Mouse (Mus musculus): ENCODE measurements around the gene Nisch.

The Nisch gene

GRCm38 (mm10) chr14:31216846-31217245 lies at the start of gene Nisch:
Gene Nisch, minus strand, starts transcription at chr14:31216946.
- no peak for DNase-seq

GRCm38 (mm10) chr14:31260932-31261331 lies 44.2 kb upstream of the Nisch start:
- DNase-seq, result no peak

DNA sequence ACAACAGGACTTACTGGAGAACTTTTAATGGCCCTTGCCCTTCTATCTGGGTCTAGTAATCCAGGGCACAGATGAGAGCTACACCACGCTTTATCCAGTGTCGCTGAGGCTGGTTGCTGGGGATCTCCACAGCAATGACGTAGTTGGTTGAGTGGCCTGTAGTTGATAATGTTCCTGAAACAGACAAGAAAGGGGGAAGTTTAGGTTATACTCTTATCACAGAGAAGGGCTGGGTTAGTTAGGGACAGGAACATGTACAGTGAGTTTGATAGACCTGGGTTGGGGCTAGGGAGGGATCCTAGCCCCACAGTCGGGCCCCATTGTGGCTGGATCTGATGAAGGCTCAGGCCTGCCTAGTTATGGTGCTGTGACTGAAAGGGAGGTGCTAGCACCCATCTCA lies 43.6 kb upstream of the Nisch start:
- no peak for DNase-seq

DNA sequence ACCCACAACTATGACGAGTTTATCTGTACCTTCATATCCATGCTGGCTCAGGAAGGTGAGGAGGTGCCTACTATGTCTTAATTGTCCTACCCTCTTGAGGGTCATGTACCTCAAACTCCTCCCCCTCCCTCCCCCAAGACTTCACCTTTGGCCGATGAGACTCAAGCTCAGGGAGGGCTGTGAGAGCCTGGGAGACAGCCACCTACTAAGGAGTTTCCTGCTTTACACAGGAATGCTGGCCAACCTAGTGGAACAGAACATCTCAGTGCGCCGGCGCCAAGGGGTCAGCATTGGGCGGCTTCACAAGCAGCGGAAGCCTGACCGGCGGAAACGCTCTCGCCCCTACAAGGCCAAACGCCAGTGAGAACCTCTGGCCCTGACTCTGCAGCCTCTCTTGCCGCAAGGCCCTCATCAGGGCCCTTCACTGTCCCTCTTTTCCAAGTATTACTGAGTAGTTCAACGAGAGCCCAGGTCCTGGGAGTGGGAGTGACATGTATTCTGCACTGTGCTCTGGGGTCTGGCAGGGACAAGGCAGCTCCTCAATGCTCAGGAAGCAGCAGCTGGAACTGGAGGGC lies 41.8 kb upstream of the Nisch start:
- DNase-seq, result no peak

- DNase-seq, result no peak
Measured at GRCm38 (mm10) chr14:31252091-31252490, 35.3 kb upstream of the Nisch start.

GRCm38 (mm10) chr14:31251626-31252025 lies 34.9 kb upstream of the Nisch start:
- no peak for DNase-seq

DNA sequence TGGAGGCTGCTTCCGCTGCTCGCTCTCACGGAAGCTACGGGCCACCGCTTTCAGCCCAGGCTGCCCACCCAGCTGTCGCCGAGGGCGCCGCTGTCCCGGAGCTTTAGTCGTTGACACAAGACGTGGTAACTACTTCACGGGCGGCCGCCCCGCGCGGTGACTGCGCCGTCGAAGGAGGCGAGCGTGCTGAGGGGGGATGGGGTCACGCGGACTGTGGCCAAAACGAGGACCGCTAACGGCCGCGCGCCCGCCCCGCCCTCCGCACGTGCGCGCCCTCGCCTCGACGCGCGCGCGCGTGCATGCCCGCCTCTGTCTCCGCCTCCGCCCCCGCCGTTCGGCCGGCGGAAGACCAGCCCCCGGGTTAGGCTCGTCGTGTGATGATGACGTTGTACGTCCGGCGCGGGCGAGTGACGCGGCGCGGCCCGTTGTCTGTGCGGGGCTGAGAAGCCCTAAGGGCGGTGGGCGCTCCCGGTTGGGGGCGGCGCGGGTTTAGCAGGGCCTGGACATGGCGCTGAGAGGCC lies 34.4 kb upstream of the Nisch start, which contains the start of the genes Phf7 and Bap1:
Phf7 (minus strand) TSS at position 234 of the 521 bp plus-strand sequence.
Bap1 (plus strand) TSS at position 367 of the 521 bp plus-strand sequence.
- peak; percentile 97 for DNase-seq

DNA sequence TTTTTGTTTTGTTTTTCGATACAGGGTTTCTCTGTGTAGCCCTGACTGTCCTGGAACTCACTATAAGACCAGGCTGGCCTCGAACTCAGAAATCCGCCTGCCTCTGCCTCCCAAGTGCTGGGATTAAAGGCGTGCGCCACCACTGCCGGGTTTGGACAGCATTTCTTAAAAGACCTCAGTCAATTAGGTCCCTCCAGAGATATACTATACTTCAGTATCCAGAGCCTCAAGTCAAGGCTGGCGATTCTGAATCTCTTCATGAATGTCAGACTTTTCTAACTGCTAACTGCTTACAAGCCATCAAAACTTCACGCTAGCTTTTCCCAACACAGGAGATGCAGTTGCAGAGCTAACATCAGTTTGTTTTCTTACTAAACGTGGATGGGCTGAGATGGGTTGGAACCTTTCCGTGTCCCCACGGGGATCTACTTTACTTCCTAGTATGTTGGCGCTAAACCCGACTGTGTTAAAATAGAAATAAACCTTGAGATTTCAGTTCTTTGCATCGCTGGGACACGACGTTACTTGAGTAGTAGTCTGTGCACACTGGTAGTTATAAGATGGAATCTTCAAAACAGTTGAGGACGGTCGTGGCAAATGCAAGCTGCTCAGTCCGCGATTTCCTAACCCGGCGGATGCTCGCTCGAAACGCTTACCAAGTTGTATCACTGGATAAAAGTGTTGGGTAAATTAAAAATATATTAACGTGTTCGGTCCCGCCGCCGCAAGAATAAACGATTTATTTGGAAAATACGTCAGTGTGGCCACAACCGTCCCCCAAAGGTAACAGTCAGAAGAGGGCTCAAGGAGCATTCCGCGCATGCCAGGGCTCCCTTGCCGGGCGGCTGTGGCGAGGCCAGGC lies 33.7 kb upstream of the Nisch start:
- DNase-seq, result no peak

DNA sequence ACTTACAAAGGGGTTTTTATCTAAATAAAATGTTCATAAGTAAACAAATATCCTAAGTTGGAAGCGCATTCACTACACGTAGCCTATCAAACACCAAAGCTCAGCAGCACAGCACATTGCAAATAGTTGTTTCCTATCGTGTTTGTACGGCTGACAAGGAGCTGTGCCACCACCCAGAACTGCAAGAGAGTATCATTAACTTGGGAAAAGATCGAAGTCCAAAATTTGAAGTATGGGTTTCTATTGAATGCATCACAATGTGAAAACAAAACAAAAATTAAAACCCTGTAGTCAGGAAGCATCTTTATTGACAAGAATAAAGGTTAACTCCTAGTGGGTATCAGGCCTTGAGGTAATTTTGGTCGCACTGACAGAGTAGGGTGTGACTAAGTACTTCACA lies 31.6 kb upstream of the Nisch start:
- DNase-seq, result no peak

DNA sequence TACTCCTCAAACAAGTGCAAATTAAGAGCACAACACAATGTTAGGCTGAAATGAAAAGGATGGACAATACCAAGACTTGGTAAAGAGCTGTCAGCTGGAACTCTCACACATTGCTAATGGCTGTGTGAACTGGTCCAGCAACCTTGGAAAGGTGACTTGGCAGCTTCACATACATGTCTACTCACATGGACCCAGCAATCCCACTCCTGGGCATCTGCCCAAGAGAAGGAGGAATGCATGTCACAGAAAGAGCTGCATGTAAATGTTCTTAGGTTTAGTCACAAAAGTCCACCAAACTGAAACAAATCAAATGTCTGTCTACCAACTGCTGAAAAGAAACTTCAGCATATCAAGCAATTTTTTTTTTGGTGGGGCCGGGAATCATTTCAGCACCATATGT lies 29.2 kb upstream of the Nisch start:
- DNase-seq, result no peak

GRCm38 (mm10) chr14:31244777-31245176 lies 28.0 kb upstream of the Nisch start:
- no peak for DNase-seq

GRCm38 (mm10) chr14:31240528-31240927 lies 23.8 kb upstream of the Nisch start:
- no peak for DNase-seq

DNA sequence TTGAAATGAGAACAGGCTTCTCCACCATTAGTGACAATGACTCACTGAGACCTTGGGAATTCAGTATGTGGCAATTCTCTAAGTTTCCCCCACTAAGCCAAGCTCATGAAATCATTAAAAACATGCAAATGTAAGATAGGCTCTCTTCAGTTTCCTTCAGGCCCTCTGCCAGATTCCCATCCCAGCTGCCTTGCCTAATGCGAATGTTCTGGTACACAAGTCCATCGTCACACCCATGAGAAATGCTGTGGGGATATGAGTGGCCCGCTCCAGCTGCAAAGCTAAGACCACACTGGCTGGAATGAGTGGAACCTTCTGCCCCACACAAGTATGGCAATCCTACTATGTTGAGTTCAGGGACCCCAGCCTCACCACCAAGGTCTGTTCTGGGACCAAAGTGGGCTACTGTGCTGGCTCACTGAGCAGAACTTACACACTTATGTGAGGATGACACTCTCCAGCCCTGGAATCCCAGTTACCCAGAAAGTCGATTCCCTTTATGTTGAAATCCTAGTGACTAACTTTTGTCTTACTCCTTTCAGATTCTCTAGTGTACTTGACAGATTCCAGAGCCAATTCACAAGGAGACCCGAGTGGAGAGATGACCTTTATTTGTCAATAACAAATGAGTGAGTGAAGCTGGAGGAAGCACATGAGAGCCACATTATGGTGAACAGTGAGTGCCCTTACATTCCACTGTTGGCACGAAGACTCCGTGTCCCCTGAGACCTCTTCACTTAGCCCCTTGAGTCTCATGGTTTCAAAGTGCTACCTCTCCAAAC lies 20.5 kb upstream of the Nisch start:
- DNase-seq, result peak; percentile 67

- DNase-seq, result peak; percentile 92
Measured at GRCm38 (mm10) chr14:31233996-31234591, 17.3 kb upstream of the Nisch start.

DNA sequence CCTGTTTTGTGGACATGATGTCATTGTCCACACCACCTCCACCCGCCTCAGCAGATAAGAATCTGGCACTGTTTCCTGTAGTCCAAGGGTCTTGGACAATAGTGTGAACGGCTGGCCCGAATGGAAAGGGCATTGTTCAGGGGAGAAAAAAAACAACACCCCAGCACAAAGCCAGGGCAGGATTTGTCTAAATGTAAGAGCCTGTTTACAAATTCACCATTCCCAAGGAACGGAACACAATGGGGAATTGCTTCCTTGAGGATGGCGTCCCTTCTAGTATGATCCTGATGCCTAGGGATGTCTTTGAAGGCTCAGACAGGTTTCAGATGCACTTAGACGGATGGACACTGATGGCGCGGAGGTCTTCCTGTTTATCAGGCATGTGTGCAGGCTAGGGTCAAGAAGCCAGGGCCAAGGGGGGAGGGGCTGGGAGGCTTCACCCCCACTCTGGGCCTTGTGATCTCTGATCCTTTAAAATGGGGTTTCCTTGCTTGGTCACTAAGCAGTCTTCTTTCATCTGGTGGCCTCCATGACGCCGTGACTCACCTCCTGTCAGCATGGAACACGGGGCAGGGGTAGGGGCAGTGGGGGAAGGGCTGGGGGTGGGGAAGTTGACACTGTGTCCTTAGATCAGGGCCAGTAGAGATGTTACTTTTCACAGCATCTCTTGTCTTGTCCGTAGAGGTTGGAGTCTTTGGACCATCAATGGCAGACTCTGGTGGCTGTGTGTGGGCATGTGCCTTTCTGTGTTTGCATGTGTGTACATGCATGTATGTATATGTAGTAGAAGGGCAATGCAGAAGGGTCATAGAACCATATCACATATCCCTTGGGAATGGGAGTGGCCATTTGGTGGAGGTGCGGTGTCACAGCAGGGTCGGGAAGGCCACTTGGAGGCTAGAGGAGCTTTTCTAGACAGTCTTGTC lies 16.6 kb upstream of the Nisch start:
- DNase-seq, result peak; percentile 64

DNA sequence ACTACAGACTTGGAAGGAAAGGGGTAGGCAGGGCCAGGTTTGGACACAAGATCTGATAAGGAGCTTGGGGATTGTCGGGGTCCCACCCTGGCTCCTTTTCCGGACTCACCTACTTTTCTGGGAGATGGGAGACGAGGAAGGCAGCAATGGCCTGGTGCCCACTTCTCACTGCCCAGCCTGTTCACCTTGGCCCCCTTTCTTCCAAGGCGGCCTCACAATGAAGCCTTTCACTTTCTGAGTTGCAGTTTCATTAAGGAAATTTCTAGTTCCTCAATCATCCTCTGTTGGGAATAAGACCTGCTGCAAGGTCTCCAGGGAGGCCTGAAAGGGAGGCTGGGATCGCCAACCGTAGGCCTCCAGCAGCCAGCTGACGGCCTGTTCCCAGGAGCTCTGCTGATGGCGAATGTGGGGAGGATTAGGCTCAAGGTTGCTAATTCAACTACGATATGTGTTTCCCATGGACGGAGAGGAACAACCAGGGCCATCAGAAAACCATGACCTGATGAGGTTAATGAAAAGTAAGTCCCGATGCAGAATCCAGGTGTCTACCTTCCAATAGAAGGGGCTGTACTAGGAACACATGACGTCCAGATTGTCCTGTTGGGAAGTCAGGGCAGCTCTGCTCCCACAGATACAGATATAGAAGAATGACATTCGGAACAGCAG lies 15.8 kb upstream of the Nisch start:
- no peak for DNase-seq

DNA sequence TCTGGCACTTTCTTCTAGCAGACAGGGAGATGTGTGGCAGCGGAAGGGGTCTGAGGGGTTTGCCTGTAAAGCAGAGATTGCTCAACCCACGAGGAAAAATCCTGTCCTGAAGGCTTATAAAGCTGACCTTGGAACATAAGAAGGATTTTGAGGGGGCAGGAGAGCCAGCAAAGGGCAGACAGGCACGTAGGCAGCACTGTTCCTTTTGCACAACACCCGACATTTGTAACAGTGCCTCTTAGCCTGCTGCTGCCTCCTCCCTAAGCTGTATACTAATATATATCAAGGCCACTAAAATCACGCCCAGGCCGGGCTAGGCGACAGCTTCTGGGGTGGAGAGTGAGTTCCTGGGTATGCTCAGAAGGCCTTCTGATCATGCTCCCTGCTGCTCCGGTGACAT lies 13.7 kb upstream of the Nisch start:
- DNase-seq, result no peak

DNA sequence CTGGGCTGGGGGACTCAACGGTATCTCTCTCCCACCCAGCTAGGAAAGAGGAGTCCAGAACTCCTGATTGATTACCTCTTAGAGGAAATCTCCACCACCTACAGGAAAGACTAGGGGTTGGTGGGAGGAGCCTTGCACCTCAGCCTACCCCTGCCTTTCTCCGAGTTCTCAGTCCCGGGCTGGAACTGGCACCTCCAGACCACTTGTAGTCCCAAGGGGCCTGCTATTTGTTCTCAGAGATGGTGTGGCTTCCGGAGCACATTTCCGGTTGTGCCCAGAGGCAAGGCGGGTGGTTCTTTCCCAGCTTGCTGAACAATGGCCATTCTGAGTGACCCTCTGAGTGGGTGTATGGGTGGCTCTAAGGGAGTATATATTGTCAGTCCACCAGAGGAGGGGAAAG lies 11.5 kb upstream of the Nisch start:
- peak; percentile 67 for DNase-seq

DNA sequence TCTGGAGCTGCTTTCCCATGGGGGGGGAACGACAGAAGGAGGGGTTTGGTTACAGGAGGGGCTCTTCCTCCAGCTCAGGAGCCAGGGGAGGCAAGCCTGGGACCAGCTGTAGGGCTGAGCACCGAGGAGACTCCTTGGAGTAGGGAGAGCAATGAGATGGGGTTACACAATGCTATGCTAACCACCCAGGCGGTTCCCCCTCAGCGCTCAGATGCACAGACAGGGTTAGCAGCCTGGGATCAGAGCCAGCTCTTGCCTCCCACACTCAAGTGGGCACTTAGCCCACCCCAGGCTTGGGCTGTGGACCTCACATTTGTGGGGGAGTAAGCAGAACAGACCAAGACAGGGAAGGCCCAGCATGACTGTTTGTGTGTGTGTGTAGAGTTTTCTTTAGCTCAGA lies 10.2 kb upstream of the Nisch start:
- peak; percentile 55 for DNase-seq

- DNase-seq, result peak; percentile 82
Measured at GRCm38 (mm10) chr14:31217666-31218065, 920 bp upstream of the Nisch start, which contains the start of gene Sema3g. Gene Sema3g, plus strand, starts transcription at chr14:31217860.

All from lung, postnatal 14 days (tissue).